Mouse (Mus musculus) E14TG2a.4 (cell line): Measurements from ENCODE around the gene Vangl2.
A peak's percentile ranks its signal among the peaks of the same experiment; 100 is the strongest.

ENCODE experiments used
- H3K27me3 ChIP-seq: 2 replicates; pipeline ENCODE4 v1.6.1; 2014; ENCODE audit warnings: low read length, control low read depth; ENCODE audit not compliant: insufficient read depth
- H3K36me3 ChIP-seq: 2 replicates; pipeline ENCODE4 v1.6.1; 2014; ENCODE audit warnings: low read length, control low read depth; ENCODE audit not compliant: insufficient read depth
- H3K4me1 ChIP-seq: replicated peaks from 2 replicates; pipeline ENCODE4 v1.6.1; 2014; ENCODE audit warnings: low read depth, low read length, control low read depth
- H3K4me3 ChIP-seq: replicated peaks from 2 replicates; pipeline ENCODE4 v1.5.1; 2014; ENCODE audit warnings: mild to moderate bottlenecking, low read length
- H3K9me3 ChIP-seq: 2 replicates; pipeline ENCODE4 v1.6.1; 2014; ENCODE audit warnings: low read length, control low read depth
- CTCF ChIP-seq: conservative IDR thresholded peaks from 2 replicates; pipeline ENCODE4 v1.5.1; 2014; ENCODE audit warnings: low read length
- NANOG ChIP-seq: IDR thresholded peaks from 2 replicates; pipeline ENCODE4 v1.6.1; 2014; ENCODE audit warnings: borderline replicate concordance, low read length, mixed read lengths
- POU5F1 ChIP-seq: IDR thresholded peaks from 2 replicates; pipeline ENCODE4 v1.6.1; 2014; ENCODE audit warnings: low read length, borderline replicate concordance

The Vangl2 gene

GRCm38 (mm10) chr1:172048241-172048734 is 20.0 kb upstream of the Vangl2 start:
- no peaks in the 10 kb centered on the region for H3K9me3 ChIP-seq
- no peak for TF ChIP-seq POU5F1
- no peak for TF ChIP-seq NANOG
- TF ChIP-seq CTCF, result no peak
- peaks cover 27% of the 10 kb centered on the region for H3K4me1 ChIP-seq
- H3K27me3 ChIP-seq, result peaks cover 35% of the 10 kb centered on the region
- H3K4me3 ChIP-seq, result no peak overlapping the region
- no peaks in the 10 kb centered on the region for H3K36me3 ChIP-seq

- H3K27me3 ChIP-seq, result peaks cover 25% of the 10 kb centered on the region
- H3K9me3 ChIP-seq, result no peaks in the 10 kb centered on the region
- H3K4me1 ChIP-seq, result peaks cover 16% of the 10 kb centered on the region
- H3K4me3 ChIP-seq, result no peak overlapping the region
- TF ChIP-seq CTCF (peak; percentile 60), NANOG (no peak), POU5F1 (no peak)
- H3K36me3 ChIP-seq, result no peaks in the 10 kb centered on the region
These were observed 18.7 kb upstream of the Vangl2 start for GRCm38 (mm10) chr1:172046938-172047337.

DNA sequence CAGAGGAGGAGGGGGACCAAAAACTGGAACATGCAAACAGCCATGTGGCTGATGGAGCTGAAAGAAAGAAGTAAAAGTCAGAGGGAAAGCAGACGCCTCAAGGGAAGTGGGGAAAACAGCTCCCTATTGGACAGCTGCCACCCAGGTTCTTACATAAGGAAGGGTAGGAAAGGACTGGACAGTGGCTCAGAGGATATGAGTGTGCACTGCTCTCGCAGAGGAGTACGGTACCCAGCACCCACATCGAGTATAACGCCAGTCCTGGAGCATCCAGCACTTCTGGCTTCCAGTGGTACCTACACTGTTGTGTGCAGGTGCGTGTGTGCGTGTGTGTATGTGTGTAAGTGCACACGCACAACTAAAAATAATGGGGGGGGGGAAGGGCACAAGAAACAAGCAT is 18.2 kb upstream of the Vangl2 start:
- H3K27me3 ChIP-seq, result peaks cover 20% of the 10 kb centered on the region
- H3K4me1 ChIP-seq, result peaks cover 16% of the 10 kb centered on the region
- H3K4me3 ChIP-seq, result no peak overlapping the region
- no peaks in the 10 kb centered on the region for H3K9me3 ChIP-seq
- H3K36me3 ChIP-seq, result no peaks in the 10 kb centered on the region
- TF ChIP-seq POU5F1 (no peak), NANOG (no peak), CTCF (no peak)

DNA sequence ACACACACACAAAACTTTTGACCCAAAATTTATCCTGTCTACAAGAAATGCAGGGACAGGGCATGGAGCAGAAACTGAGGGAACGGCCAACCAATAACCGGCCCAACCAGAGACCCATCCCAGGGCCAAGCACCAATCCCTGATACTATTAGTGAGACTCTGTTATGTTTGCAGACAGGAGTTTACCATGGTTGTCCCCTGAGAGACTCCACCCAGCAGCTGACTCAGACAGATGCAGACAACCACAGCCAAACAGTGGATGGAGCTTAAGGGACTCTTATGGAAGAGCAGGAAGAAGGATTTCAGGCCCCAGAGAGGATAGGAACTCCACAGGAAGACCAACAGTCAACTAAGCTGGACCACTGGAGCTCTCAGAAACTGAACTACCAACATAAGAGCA is 1.7 kb upstream of the Vangl2 start:
- H3K9me3 ChIP-seq, result no peaks in the 10 kb centered on the region
- H3K27me3 ChIP-seq, result peaks cover 24% of the 10 kb centered on the region
- H3K4me3 ChIP-seq, result no peak overlapping the region
- H3K4me1 ChIP-seq, result peaks cover 27% of the 10 kb centered on the region
- H3K36me3 ChIP-seq, result no peaks in the 10 kb centered on the region
- TF ChIP-seq POU5F1 (no peak), CTCF (no peak), NANOG (no peak)

GRCm38 (mm10) chr1:172027809-172028102 is 488 bp downstream of the Vangl2 start:
- Histone ChIP-seq H3K4me1 (peaks cover 47% of the 10 kb centered on the region), H3K36me3 (no peaks in the 10 kb centered on the region), H3K9me3 (no peaks in the 10 kb centered on the region), H3K4me3 (peak overlapping the region; percentile 61), H3K27me3 (peaks cover 24% of the 10 kb centered on the region)
- no peak for TF ChIP-seq CTCF
- no peak for TF ChIP-seq POU5F1
- TF ChIP-seq NANOG, result no peak

GRCm38 (mm10) chr1:172027010-172027808 is 1.0 kb downstream of the Vangl2 start:
- Histone ChIP-seq H3K4me3 (peak overlapping the region; percentile 97), H3K27me3 (peaks cover 24% of the 10 kb centered on the region), H3K9me3 (no peaks in the 10 kb centered on the region), H3K4me1 (peaks cover 52% of the 10 kb centered on the region), H3K36me3 (no peaks in the 10 kb centered on the region; the same call in 1 of the 2 replicates)
- TF ChIP-seq NANOG, result no peak

DNA sequence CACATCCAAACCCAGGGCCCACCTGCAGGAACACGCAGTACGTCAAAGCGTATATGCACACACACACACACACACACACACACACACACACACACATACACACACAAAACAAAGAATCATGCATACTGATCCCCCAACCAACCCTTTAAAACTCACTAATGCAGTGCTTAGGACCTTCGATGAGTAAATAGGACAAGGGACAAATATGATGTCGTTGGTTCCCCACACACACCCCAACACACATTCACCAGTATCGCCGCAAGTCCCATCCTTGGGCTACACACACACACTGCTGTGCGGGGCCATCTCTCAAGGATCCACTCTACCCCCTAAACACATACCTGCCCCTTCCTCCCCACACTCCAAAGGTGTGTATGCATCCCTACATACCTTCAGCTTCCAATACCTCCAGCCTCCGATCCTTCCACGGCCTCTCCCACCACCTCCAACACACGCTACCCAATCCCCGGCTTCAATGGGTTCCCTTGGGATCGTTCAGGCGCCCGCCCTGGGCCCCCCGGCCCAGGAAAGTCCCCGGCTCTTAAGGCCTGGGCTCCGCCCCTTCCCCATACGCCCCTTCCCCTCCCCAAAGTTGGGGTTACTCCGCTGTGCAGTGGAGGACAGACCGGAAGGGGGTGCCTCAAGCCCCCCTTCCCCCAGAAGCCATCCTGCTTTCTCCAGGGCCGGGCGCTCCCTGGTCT is 1.9 kb downstream of the Vangl2 start:
- peaks cover 58% of the 10 kb centered on the region for H3K4me1 ChIP-seq
- no peak for TF ChIP-seq NANOG
- no peak for TF ChIP-seq CTCF
- no peak for TF ChIP-seq POU5F1
- no peaks in the 10 kb centered on the region for H3K9me3 ChIP-seq
- no peaks in the 10 kb centered on the region; the same call in 1 of the 2 replicates for H3K36me3 ChIP-seq
- H3K4me3 ChIP-seq, result peak overlapping the region; percentile 97
- H3K27me3 ChIP-seq, result peaks cover 24% of the 10 kb centered on the region

GRCm38 (mm10) chr1:172025201-172025904 is 2.9 kb downstream of the Vangl2 start:
- 0 out of 2 replicates have a peak overlapping the region, but pooled peaks have one; percentile 17 for H3K4me3 ChIP-seq
- peaks cover 66% of the 10 kb centered on the region for H3K4me1 ChIP-seq
- H3K9me3 ChIP-seq, result no peaks in the 10 kb centered on the region
- TF ChIP-seq POU5F1, result no peak
- H3K27me3 ChIP-seq, result peaks cover 24% of the 10 kb centered on the region
- no peaks in the 10 kb centered on the region; the same call in 1 of the 2 replicates for H3K36me3 ChIP-seq
